Mouse (Mus musculus) limb, embryonic 11.5 days (tissue): ENCODE measurements around the gene Tmem9. TPM values are rescaled to one million over a fixed set of nuclear protein-coding genes. Genes with fewer than 3 reads are reported as not detected.
A peak's percentile ranks its signal among the peaks of the same experiment; 100 is the strongest.

ENCODE experiments used
- ATAC-seq: fragments of 200-750 bp; cut with Nextera tagmentation; 2 replicates; pipeline ENCODE4 v1.8.0; 2017; ENCODE audit warnings: low read depth; ENCODE audit not compliant: insufficient number of reproducible peaks, low FRiP score, low TSS enrichment
- DNase-seq: peaks from one replicate; pipeline ENCODE4 v3.0.0-alpha.2; 2015; ENCODE audit warnings: low spot score
- H3K27ac ChIP-seq: fragments of 300-500 bp; sonication (generic); replicated peaks from 2 replicates; pipeline ENCODE4 v1.5.1; 2014; ENCODE audit warnings: low read depth, mild to moderate bottlenecking, low read length
- H3K27me3 ChIP-seq: fragments of 300-500 bp; sonication (generic); 2 replicates; pipeline ENCODE4 v1.6.1; 2014; ENCODE audit warnings: mild to moderate bottlenecking, low read length, mixed read lengths; ENCODE audit not compliant: control insufficient read depth, insufficient read depth
- H3K36me3 ChIP-seq: fragments of 300-500 bp; sonication (generic); 2 replicates; pipeline ENCODE4 v1.6.1; 2014; ENCODE audit warnings: mild to moderate bottlenecking, low read length, moderate library complexity, mixed read lengths; ENCODE audit not compliant: control insufficient read depth, insufficient read depth
- H3K4me1 ChIP-seq: fragments of 300-500 bp; sonication (generic); 2 replicates; pipeline ENCODE4 v1.6.1; 2014; ENCODE audit warnings: low read length, mixed read lengths; ENCODE audit not compliant: control insufficient read depth, insufficient read depth
- H3K4me2 ChIP-seq: fragments of 300-500 bp; sonication (generic); 2 replicates; pipeline ENCODE4 v1.6.1; 2014; ENCODE audit warnings: low read depth, mild to moderate bottlenecking, moderate library complexity; ENCODE audit not compliant: severe bottlenecking
- H3K4me3 ChIP-seq: fragments of 300-500 bp; sonication (generic); 2 replicates; pipeline ENCODE4 v1.5.1; 2014; ENCODE audit warnings: low read depth, low read length
- H3K9ac ChIP-seq: fragments of 300-500 bp; sonication (generic); 2 replicates; pipeline ENCODE4 v1.6.1; 2014; ENCODE audit warnings: mild to moderate bottlenecking, low read length
- H3K9me3 ChIP-seq: fragments of 300-500 bp; sonication (generic); 2 replicates; pipeline ENCODE4 v1.6.1; 2016; ENCODE audit warnings: low read length; ENCODE audit not compliant: control insufficient read depth
- WGBS: fragments of 180-500 bp; shearing (Covaris S2); extraction: QIAGEN DNeasy Blood & Tissue Kit; methylation state at CpG from one replicate; pipeline ENCODE4 v1.1.7; 2014; 5-methylcytosine and 5-hydroxymethylcytosine counted together
- polyA plus RNA-seq: library from polyadenylated mRNA; unstranded; fragments of >200 nt; fragmentation: Nextera tagmentation; extraction: Ambion mirVana; gene quantifications from 2 replicates; pipeline ENCODE4 v1.2.1, GENCODE M21; 2014

The Tmem9 gene
- polyA plus RNA-seq, 1 experiment from 2014 or later, result 99.8 TPM

DNA sequence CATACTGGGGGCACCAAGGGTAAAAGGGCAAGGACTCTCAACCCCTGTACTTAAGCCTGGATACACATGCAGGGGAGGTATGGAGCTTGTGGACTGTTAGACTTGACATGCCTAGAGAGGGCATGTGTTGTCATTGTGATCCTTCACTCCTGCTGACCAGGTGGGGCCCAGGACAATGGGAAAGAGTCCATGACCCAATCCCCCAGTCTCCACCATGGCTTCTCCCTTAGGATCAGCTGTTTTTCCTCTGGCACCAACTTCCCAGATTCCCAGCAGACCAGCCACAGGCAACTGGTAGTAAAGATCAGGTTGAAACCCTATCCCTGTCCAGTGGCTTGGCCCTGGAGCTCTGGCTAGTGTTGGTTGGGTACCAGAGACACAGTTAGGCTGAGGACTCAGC lies 18.1 kb upstream of the Tmem9 start:
- Histone ChIP-seq H3K9me3 (no peaks in the 10 kb centered on the region), H3K36me3 (no peaks in the 10 kb centered on the region), H3K4me1 (no peaks in the 10 kb centered on the region), H3K4me2 (no peak overlapping the region), H3K27ac (no peak overlapping the region), H3K27me3 (no peaks in the 10 kb centered on the region), H3K4me3 (no peak overlapping the region), H3K9ac (no peak overlapping the region)
- no peak for DNase-seq
- ATAC-seq, result no peak

DNA sequence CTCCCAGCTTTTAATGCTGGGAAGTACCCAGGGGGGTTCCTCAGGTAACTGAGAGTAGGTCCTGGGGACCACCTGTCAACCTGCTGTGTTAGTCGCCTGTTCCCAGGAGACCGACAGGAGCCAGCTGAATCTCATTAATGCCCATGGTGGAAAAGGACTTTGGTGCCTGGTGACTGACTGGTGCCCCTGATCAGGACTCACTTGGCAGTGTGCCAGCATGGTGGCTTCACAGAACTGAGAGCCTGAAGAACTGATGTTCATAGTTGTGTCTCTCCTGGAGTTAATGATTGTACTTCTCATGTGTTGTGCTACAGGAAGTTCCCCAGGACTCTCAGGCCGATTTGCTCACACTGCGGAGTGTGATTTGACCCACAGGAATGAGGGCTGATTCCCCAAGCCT lies 14.5 kb upstream of the Tmem9 start:
- Histone ChIP-seq H3K9me3 (no peaks in the 10 kb centered on the region), H3K4me3 (no peak overlapping the region), H3K27ac (no peak overlapping the region), H3K4me1 (no peaks in the 10 kb centered on the region), H3K4me2 (no peak overlapping the region), H3K27me3 (no peaks in the 10 kb centered on the region), H3K36me3 (no peaks in the 10 kb centered on the region), H3K9ac (no peak overlapping the region)
- 75% methylated on average over 4 of the region's 4 CpGs for WGBS
- DNase-seq (no peak), ATAC-seq (no peak)

DNA sequence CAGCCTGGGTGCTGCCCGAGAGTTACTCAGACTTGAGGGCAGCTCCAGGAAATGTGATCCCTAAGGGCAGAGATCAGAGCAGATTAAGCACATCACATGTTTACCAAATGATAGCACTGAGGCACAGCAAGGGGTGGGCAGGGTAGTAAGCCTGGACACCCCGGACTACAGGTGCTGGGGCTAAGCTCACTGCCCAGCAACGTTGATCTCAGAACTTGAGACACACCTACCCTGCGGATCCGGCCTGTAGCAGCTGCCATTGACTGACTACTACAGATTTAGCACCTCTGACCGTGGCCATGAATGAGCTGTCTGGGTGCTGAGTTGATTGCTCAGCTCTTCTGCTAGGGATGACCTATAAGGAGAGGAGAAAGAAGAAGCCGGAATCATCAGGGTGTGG lies 10.4 kb upstream of the Tmem9 start:
- no peaks in the 10 kb centered on the region for H3K9me3 ChIP-seq
- H3K27ac ChIP-seq, result no peak overlapping the region
- 69% methylated on average over 7 of the region's 7 CpGs for WGBS
- DNase-seq (no peak), ATAC-seq (no peak)
- H3K4me3 ChIP-seq, result no peak overlapping the region
- H3K4me1 ChIP-seq, result no peaks in the 10 kb centered on the region
- H3K36me3 ChIP-seq, result no peaks in the 10 kb centered on the region
- H3K9ac ChIP-seq, result no peak overlapping the region
- no peak overlapping the region for H3K4me2 ChIP-seq
- no peaks in the 10 kb centered on the region for H3K27me3 ChIP-seq

DNA sequence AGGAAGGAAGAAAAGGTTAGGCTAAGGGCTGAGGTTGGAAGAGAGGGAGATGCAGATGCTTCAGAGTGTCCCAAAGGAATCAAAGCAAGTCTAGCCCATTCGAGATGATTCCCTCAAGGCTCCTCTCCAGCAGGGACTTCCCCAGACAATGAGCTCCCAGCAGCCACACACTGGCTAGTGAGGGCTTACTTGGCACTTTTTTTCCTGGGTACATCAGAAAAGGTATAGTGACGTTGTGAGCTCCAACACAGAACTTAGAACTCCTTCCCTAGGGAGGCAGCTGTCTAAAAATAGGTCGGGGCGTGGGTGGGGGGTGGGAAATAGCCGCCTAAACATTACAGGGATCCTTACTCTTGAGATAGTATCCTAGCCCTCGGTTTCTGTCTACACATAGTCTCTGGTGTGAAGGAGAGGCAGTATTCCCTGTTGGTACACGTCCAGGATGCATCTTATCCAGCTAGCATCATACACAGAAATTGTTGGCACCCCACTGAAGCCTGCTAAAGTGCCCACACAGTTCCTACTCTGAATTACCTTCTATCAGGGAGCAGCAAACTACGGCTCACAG lies 8.1 kb upstream of the Tmem9 start:
- H3K4me3 ChIP-seq, result no peak overlapping the region
- H3K36me3 ChIP-seq, result no peaks in the 10 kb centered on the region
- H3K9ac ChIP-seq, result no peak overlapping the region
- no peak overlapping the region for H3K27ac ChIP-seq
- no peak for DNase-seq
- H3K4me2 ChIP-seq, result no peak overlapping the region
- no peaks in the 10 kb centered on the region for H3K27me3 ChIP-seq
- WGBS, result 59% methylated on average over 8 of the region's 8 CpGs
- H3K9me3 ChIP-seq, result no peaks in the 10 kb centered on the region
- no peak for ATAC-seq
- no peaks in the 10 kb centered on the region for H3K4me1 ChIP-seq

DNA sequence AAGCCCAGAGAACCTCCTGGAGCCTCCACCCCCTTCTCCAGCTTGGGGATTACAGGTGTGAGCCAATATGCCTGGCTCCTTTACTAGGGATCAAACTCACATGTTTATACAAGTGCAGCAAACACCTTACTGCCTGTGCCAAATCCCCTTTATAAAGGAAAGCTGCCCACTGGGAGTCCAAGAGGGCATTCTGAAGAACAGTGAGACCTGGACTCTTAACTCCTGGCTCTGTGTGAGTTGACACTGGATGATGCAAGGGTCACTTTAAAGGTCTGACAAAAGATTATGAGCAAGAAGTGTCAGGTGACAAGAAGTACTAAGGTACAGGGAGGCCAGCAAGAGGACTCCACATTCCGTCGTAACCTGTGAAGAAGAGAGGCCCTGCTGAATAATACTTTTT lies 6.5 kb upstream of the Tmem9 start:
- 89% methylated on average over 2 of the region's 2 CpGs for WGBS
- DNase-seq, result no peak
- Histone ChIP-seq H3K27ac (no peak overlapping the region), H3K4me2 (no peak overlapping the region), H3K36me3 (no peaks in the 10 kb centered on the region), H3K4me1 (no peaks in the 10 kb centered on the region), H3K4me3 (no peak overlapping the region), H3K9me3 (no peaks in the 10 kb centered on the region), H3K27me3 (no peaks in the 10 kb centered on the region), H3K9ac (no peak overlapping the region)
- ATAC-seq, result no peak

DNA sequence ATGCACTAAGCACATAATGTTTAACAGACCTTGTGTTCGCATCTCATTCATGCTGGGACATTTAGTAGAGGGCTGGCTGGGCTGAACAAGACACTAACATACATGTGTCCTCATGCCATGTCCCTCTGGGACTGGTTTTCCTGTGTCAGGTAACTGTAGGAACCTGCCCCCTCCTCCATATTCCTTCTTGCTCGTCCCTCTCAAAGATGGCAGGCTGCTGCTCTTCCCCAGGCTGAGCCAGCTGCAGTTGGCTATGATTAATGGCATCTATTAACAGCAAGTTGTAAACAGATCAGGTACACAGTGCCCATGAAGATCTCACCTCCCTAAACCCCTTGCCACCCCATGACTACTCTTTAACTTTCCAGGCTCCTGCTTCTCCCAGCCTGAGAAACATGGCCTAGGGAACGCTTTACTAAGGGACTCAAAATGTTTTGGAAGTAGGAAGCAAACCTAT lies 1.6 kb upstream of the Tmem9 start, which contains the start of gene Igfn1:
Gene Igfn1, minus strand, starts transcription at position 51 of the 457 bp plus-strand sequence.
- H3K36me3 ChIP-seq, result no peaks in the 10 kb centered on the region
- peaks cover 5% of the 10 kb centered on the region for H3K27me3 ChIP-seq
- DNase-seq (no peak), ATAC-seq (no peak)
- no peak within 1 kb of the TSS for H3K27ac ChIP-seq
- H3K4me1 ChIP-seq, result no peaks in the 10 kb centered on the region
- no peaks in the 10 kb centered on the region for H3K9me3 ChIP-seq
- WGBS, result 67% methylated on average over 3 of the region's 3 CpGs
- H3K4me3 ChIP-seq, result no peak within 1 kb of the TSS
- H3K4me2 ChIP-seq, result peak within 1 kb of the TSS; percentile 80
- no peak within 1 kb of the TSS for H3K9ac ChIP-seq

DNA sequence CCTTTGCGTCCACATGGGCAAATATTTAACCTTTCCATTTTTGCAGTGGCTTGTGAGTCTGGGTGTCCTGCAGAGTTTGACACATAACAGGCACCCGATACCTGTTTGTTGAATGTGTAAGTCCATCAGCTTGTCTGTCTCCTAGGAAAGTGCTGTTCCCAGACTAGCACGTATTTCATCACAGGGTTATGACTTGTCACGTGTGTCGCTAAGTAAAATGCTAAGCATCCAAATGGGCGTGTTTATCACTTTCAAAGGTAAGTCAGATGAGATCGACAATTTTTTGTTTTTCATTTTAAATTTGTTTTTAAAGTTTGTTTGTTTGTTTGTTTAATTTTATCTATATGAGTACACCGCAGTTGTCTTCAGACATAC lies 196 bp downstream of the Tmem9 start:
- DNase-seq (no peak), ATAC-seq (no peak)
- Histone ChIP-seq H3K27ac (no peak overlapping the region), H3K27me3 (peaks cover 5% of the 10 kb centered on the region), H3K4me1 (no peaks in the 10 kb centered on the region), H3K4me3 (peak overlapping the region; percentile 38; the same call in 1 of the 2 replicates), H3K9me3 (no peaks in the 10 kb centered on the region), H3K9ac (no peak overlapping the region), H3K4me2 (peak overlapping the region; percentile 80; the same call in 1 of the 2 replicates), H3K36me3 (no peaks in the 10 kb centered on the region)
- WGBS, result 22% methylated on average over 8 of the region's 8 CpGs

DNA sequence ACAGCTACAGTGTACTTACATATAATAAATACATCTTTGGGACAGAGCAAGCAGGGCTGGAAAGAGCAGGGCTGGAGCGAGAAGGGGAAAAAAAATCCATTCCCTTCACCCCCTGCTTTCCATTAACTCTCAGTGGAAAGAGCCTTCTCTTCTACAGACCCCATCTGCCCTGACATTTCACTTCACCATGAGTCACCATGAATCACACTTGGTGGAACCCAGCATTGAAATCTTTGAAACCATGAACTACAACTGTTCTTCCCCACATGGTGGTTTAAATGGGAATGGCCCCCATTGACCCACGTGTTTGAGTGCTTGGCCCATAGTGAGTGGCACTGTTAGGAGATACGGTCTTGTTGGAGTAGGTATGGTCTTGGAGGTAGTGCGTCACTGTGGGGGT lies 2.3 kb downstream of the Tmem9 start:
- Histone ChIP-seq H3K4me3 (no peak overlapping the region), H3K4me2 (no peak overlapping the region), H3K4me1 (no peaks in the 10 kb centered on the region), H3K9ac (no peak overlapping the region), H3K36me3 (no peaks in the 10 kb centered on the region), H3K27ac (no peak overlapping the region), H3K27me3 (peaks cover 5% of the 10 kb centered on the region), H3K9me3 (no peaks in the 10 kb centered on the region)
- WGBS, result 86% methylated on average over 4 of the region's 4 CpGs
- DNase-seq, result no peak
- ATAC-seq, result no peak

DNA sequence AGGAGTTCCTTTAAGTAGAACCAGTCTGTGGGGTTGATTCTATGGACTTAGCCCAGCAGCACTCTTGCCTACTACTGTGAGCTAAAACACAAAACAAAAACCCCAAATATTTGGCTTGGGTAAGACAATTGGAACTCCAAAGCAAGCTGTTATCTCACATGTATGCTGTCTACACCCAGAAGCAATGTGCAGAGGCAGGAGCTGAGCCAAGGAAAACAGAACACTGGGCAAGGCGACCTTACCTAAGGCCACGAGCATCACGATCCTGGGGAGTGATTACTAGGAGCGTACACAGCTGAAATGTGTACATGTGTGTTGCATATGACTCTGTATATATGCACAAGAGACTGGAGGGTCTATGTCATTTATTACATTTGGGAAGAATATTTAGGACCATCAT lies 5.6 kb downstream of the Tmem9 start:
- Histone ChIP-seq H3K9ac (no peak overlapping the region), H3K4me3 (no peak overlapping the region), H3K9me3 (no peaks in the 10 kb centered on the region), H3K4me2 (no peak overlapping the region), H3K27me3 (no peaks in the 10 kb centered on the region), H3K4me1 (0 out of 2 replicates have a peak, but pooled peaks cover 2% of the 10 kb centered on the region), H3K36me3 (no peaks in the 10 kb centered on the region), H3K27ac (no peak overlapping the region)
- ATAC-seq (no peak), DNase-seq (no peak)
- 89% methylated on average over 4 of the region's 4 CpGs for WGBS
